Mouse (Mus musculus): ENCODE results near the gene Hhat. TPM values are rescaled to one million over a fixed set of nuclear protein-coding genes. Genes with fewer than 3 reads are reported as not detected.
A peak's percentile ranks its signal among the peaks of the same experiment; 100 is the strongest.

The Hhat gene
- polyA plus RNA-seq, 1 experiment from 2014 or later, result 4.4 TPM

GRCm38 (mm10) chr1:192603556-192603955 lies 167.5 kb downstream of the Hhat start:
- Histone ChIP-seq H3K36me3 (no peaks in the 10 kb centered on the region), H3K4me3 (no peak overlapping the region), H3K4me2 (no peak overlapping the region), H3K4me1 (replicated peaks) (peaks cover 10% of the 10 kb centered on the region), H3K9ac (no peak overlapping the region), H3K27ac (replicated peaks) (peak overlapping the region; percentile 34; the same call in 1 of the 2 replicates), H3K27me3 (no peaks in the 10 kb centered on the region), H3K9me3 (no peaks in the 10 kb centered on the region)
- no peak for ATAC-seq (ENCODE audit: low read depth)
- 32% methylated on average over 7 of the region's 7 CpGs for WGBS

GRCm38 (mm10) chr1:192601206-192601605 lies 169.8 kb downstream of the Hhat start:
- no peak for ATAC-seq (ENCODE audit: low read depth)
- H3K27me3 ChIP-seq, result no peaks in the 10 kb centered on the region
- 90% methylated on average over 3 of the region's 3 CpGs for WGBS

GRCm38 (mm10) chr1:192599746-192600145 lies 171.3 kb downstream of the Hhat start:
- ATAC-seq (ENCODE audit: low read depth), result no peak
- H3K9me3 ChIP-seq, result no peaks in the 10 kb centered on the region
- H3K36me3 ChIP-seq, result no peaks in the 10 kb centered on the region
- no peaks in the 10 kb centered on the region for H3K27me3 ChIP-seq
- 88% methylated on average over 7 of the region's 7 CpGs for WGBS
- H3K4me2 ChIP-seq, result no peak overlapping the region
- H3K27ac ChIP-seq (replicated peaks), result no peak overlapping the region
- no peak overlapping the region for H3K9ac ChIP-seq
- no peak overlapping the region for H3K4me3 ChIP-seq
- peaks cover 9% of the 10 kb centered on the region for H3K4me1 ChIP-seq (replicated peaks)

More at GRCm38 (mm10) chr1:192601206-192601605, 169.8 kb downstream of the Hhat start:
- Histone ChIP-seq H3K4me3 (no peak overlapping the region), H3K9me3 (no peaks in the 10 kb centered on the region), H3K9ac (no peak overlapping the region), H3K27ac (replicated peaks) (no peak overlapping the region), H3K36me3 (no peaks in the 10 kb centered on the region), H3K4me2 (no peak overlapping the region), H3K4me1 (replicated peaks) (peaks cover 10% of the 10 kb centered on the region)

- no peak overlapping the region for H3K9ac ChIP-seq
- H3K36me3 ChIP-seq, result no peaks in the 10 kb centered on the region
- no peaks in the 10 kb centered on the region for H3K9me3 ChIP-seq
- 42% methylated on average over 2 of the region's 2 CpGs for whole genome bisulfite sequencing
- ATAC-seq (ENCODE audit: low read depth), result peak; percentile 90
- no peaks in the 10 kb centered on the region; the same call in 1 of the 2 replicates for H3K4me1 ChIP-seq (replicated peaks)
- H3K4me2 ChIP-seq, result no peak overlapping the region
- no peak overlapping the region for H3K4me3 ChIP-seq
- no peak overlapping the region for H3K27ac ChIP-seq (replicated peaks)
- H3K27me3 ChIP-seq, result no peaks in the 10 kb centered on the region
These were observed 172.6 kb downstream of the Hhat start for GRCm38 (mm10) chr1:192598380-192598779.

- no peak for ATAC-seq (ENCODE audit: low read depth)
- Histone ChIP-seq H3K9me3 (no peaks in the 10 kb centered on the region), H3K27me3 (no peaks in the 10 kb centered on the region), H3K9ac (no peak overlapping the region), H3K27ac (replicated peaks) (no peak overlapping the region), H3K4me2 (no peak overlapping the region), H3K36me3 (no peaks in the 10 kb centered on the region), H3K4me1 (replicated peaks) (no peaks in the 10 kb centered on the region), H3K4me3 (no peak overlapping the region)
- WGBS, result 75% methylated on average over 4 of the region's 4 CpGs
These were observed 175.6 kb downstream of the Hhat start for GRCm38 (mm10) chr1:192595426-192595825.

GRCm38 (mm10) chr1:192593492-192593891 lies 177.5 kb downstream of the Hhat start:
- no peaks in the 10 kb centered on the region for H3K9me3 ChIP-seq
- no peak overlapping the region for H3K4me3 ChIP-seq
- no peak overlapping the region for H3K9ac ChIP-seq
- H3K27ac ChIP-seq (replicated peaks), result no peak overlapping the region
- no peak for ATAC-seq (ENCODE audit: low read depth)
- no peaks in the 10 kb centered on the region for H3K4me1 ChIP-seq (replicated peaks)
- WGBS, result 70% methylated on average over 3 of the region's 3 CpGs
- no peaks in the 10 kb centered on the region for H3K27me3 ChIP-seq
- H3K4me2 ChIP-seq, result no peak overlapping the region
- no peaks in the 10 kb centered on the region for H3K36me3 ChIP-seq

- Histone ChIP-seq H3K9ac (no peak overlapping the region), H3K4me1 (replicated peaks) (no peaks in the 10 kb centered on the region), H3K27me3 (no peaks in the 10 kb centered on the region), H3K36me3 (no peaks in the 10 kb centered on the region), H3K4me3 (no peak overlapping the region), H3K4me2 (no peak overlapping the region), H3K27ac (replicated peaks) (no peak overlapping the region), H3K9me3 (no peaks in the 10 kb centered on the region)
- ATAC-seq (ENCODE audit: low read depth), result no peak
- whole genome bisulfite sequencing, result 89% methylated on average over 9 of the region's 9 CpGs
These were observed 183.6 kb downstream of the Hhat start for GRCm38 (mm10) chr1:192587451-192587850.

GRCm38 (mm10) chr1:192585289-192585688 lies 185.7 kb downstream of the Hhat start:
- no peak overlapping the region for H3K9ac ChIP-seq
- no peaks in the 10 kb centered on the region for H3K4me1 ChIP-seq (replicated peaks)
- H3K36me3 ChIP-seq, result no peaks in the 10 kb centered on the region
- no peak overlapping the region for H3K4me3 ChIP-seq
- no peaks in the 10 kb centered on the region for H3K27me3 ChIP-seq
- H3K9me3 ChIP-seq, result no peaks in the 10 kb centered on the region
- H3K27ac ChIP-seq (replicated peaks), result no peak overlapping the region
- no peak overlapping the region for H3K4me2 ChIP-seq
- ATAC-seq (ENCODE audit: low read depth), result no peak

GRCm38 (mm10) chr1:192582921-192583320 lies 188.1 kb downstream of the Hhat start:
- WGBS, result 78% methylated on average over 2 of the region's 2 CpGs
- Histone ChIP-seq H3K4me2 (no peak overlapping the region), H3K27ac (replicated peaks) (no peak overlapping the region), H3K9me3 (no peaks in the 10 kb centered on the region), H3K4me3 (no peak overlapping the region), H3K9ac (no peak overlapping the region), H3K4me1 (replicated peaks) (no peaks in the 10 kb centered on the region), H3K27me3 (no peaks in the 10 kb centered on the region), H3K36me3 (no peaks in the 10 kb centered on the region)
- ATAC-seq (ENCODE audit: low read depth), result no peak

- Histone ChIP-seq H3K9me3 (peaks cover 24% of the 10 kb centered on the region), H3K36me3 (no peaks in the 10 kb centered on the region), H3K27ac (replicated peaks) (no peak overlapping the region), H3K9ac (no peak overlapping the region), H3K27me3 (no peaks in the 10 kb centered on the region), H3K4me3 (no peak overlapping the region), H3K4me2 (no peak overlapping the region), H3K4me1 (replicated peaks) (no peaks in the 10 kb centered on the region)
- ATAC-seq (ENCODE audit: low read depth), result no peak
These were observed 206.3 kb downstream of the Hhat start for GRCm38 (mm10) chr1:192564691-192565090.

GRCm38 (mm10) chr1:192559341-192559740 lies 211.7 kb downstream of the Hhat start:
- Histone ChIP-seq H3K9ac (no peak overlapping the region), H3K27me3 (no peaks in the 10 kb centered on the region)
- 87% methylated on average over 1 of the region's 1 CpGs for WGBS

GRCm38 (mm10) chr1:192557978-192558594 lies 212.9 kb downstream of the Hhat start:
- Histone ChIP-seq H3K4me1 (replicated peaks) (peaks cover 10% of the 10 kb centered on the region; the same call in 1 of the 2 replicates), H3K4me3 (no peak overlapping the region), H3K27ac (replicated peaks) (no peak overlapping the region), H3K9me3 (no peaks in the 10 kb centered on the region), H3K4me2 (no peak overlapping the region), H3K9ac (no peak overlapping the region), H3K36me3 (no peaks in the 10 kb centered on the region), H3K27me3 (no peaks in the 10 kb centered on the region)
- no peak for ATAC-seq (ENCODE audit: low read depth)
- WGBS, result 36% methylated on average over 5 of the region's 5 CpGs

More at GRCm38 (mm10) chr1:192559341-192559740, 211.7 kb downstream of the Hhat start:
- H3K36me3 ChIP-seq, result no peaks in the 10 kb centered on the region
- H3K4me1 ChIP-seq (replicated peaks), result peaks cover 10% of the 10 kb centered on the region; the same call in 1 of the 2 replicates
- no peak overlapping the region for H3K27ac ChIP-seq (replicated peaks)
- ATAC-seq (ENCODE audit: low read depth), result no peak
- no peak overlapping the region for H3K4me3 ChIP-seq
- no peaks in the 10 kb centered on the region for H3K9me3 ChIP-seq
- no peak overlapping the region for H3K4me2 ChIP-seq

GRCm38 (mm10) chr1:192555516-192555915 lies 215.5 kb downstream of the Hhat start:
- WGBS, result 51% methylated on average over 4 of the region's 4 CpGs
- no peak for ATAC-seq (ENCODE audit: low read depth)

More at GRCm38 (mm10) chr1:192555516-192555915, 215.5 kb downstream of the Hhat start:
- Histone ChIP-seq H3K4me3 (no peak overlapping the region), H3K9me3 (no peaks in the 10 kb centered on the region), H3K4me2 (no peak overlapping the region), H3K27me3 (no peaks in the 10 kb centered on the region), H3K27ac (replicated peaks) (no peak overlapping the region), H3K4me1 (replicated peaks) (peaks cover 10% of the 10 kb centered on the region; the same call in 1 of the 2 replicates), H3K9ac (no peak overlapping the region), H3K36me3 (no peaks in the 10 kb centered on the region)
